Mouse (Mus musculus): ENCODE data around the gene Samd9l. TPM values are rescaled to one million over a fixed set of nuclear protein-coding genes. Genes with fewer than 3 reads are reported as not detected.
"Not testable (repeated sequence)": the region's sequence is repeated elsewhere in the genome, so short reads cannot be mapped to it uniquely, and the experiment has no call there.

Gene Samd9l
- polyA plus RNA-seq, 1 experiment, result 12.6 TPM

GRCm38 (mm10) chr6:3343603-3344247 is 55.6 kb downstream of the Samd9l start:
- H3K27ac ChIP-seq (ENCODE audit: insufficient read depth, low read depth, low read length), result peak overlapping the region; percentile 16; the same call in 1 of the 2 replicates
- H3K36me3 ChIP-seq (ENCODE audit: control insufficient read depth, insufficient read depth, low read length); H3K27me3 ChIP-seq (replicated peaks; ENCODE audit: control insufficient read depth, insufficient read depth, low read length); H3K4me3 ChIP-seq (ENCODE audit: insufficient read depth, low read depth, low read length); H3K4me1 ChIP-seq (ENCODE audit: control insufficient read depth, insufficient read depth, low read length); DNase-seq: not testable (repeated sequence)
- WGBS, result 91% methylated on average over 1 of the region's 1 CpGs

- WGBS, result 49% methylated on average over 5 of the region's 5 CpGs
- DNase-seq, result no peak
- Histone ChIP-seq H3K4me1 (ENCODE audit: control insufficient read depth, insufficient read depth, low read length) (0 out of 2 replicates have a peak, but pooled peaks cover 5% of the 10 kb centered on the region), H3K4me3 (ENCODE audit: insufficient read depth, low read depth, low read length) (no peak overlapping the region), H3K36me3 (ENCODE audit: control insufficient read depth, insufficient read depth, low read length) (no peaks in the 10 kb centered on the region), H3K27ac (ENCODE audit: insufficient read depth, low read depth, low read length) (no peak overlapping the region), H3K27me3 (replicated peaks; ENCODE audit: control insufficient read depth, insufficient read depth, low read length) (no peaks in the 10 kb centered on the region)
- TF ChIP-seq POLR2A (IDR thresholded peaks at IDR 0.05; ENCODE audit: low read depth, low read length) (no peak), CTCF (conservative IDR thresholded peaks at IDR 0.05; ENCODE audit: insufficient read depth, insufficient read length, low read depth, low read length) (no peak)
Measured at GRCm38 (mm10) chr6:3341479-3341878, 57.9 kb downstream of the Samd9l start.

- not testable (repeated sequence) for DNase-seq; H3K27me3 ChIP-seq (replicated peaks; ENCODE audit: control insufficient read depth, insufficient read depth, low read length); H3K4me1 ChIP-seq (ENCODE audit: control insufficient read depth, insufficient read depth, low read length); H3K27ac ChIP-seq (ENCODE audit: insufficient read depth, low read depth, low read length); H3K36me3 ChIP-seq (ENCODE audit: control insufficient read depth, insufficient read depth, low read length)
- H3K4me3 ChIP-seq (ENCODE audit: insufficient read depth, low read depth, low read length), result 0 out of 2 replicates have a peak overlapping the region, but pooled peaks have one; percentile 8
- WGBS, result 22% methylated on average over 10 of the region's 10 CpGs
Measured at GRCm38 (mm10) chr6:3340928-3341327, 58.4 kb downstream of the Samd9l start.

- not testable (repeated sequence) for H3K27ac ChIP-seq (ENCODE audit: insufficient read depth, low read depth, low read length); H3K27me3 ChIP-seq (replicated peaks; ENCODE audit: control insufficient read depth, insufficient read depth, low read length); H3K4me1 ChIP-seq (ENCODE audit: control insufficient read depth, insufficient read depth, low read length); DNase-seq; H3K36me3 ChIP-seq (ENCODE audit: control insufficient read depth, insufficient read depth, low read length); H3K4me3 ChIP-seq (ENCODE audit: insufficient read depth, low read depth, low read length)
- whole genome bisulfite sequencing, result 72% methylated on average over 6 of the region's 6 CpGs
Measured at GRCm38 (mm10) chr6:3339131-3339530, 60.2 kb downstream of the Samd9l start.

Other genes with a start within 250 kb of the Samd9l start
- gene Hepacam2, start 98.7 kb upstream of the Samd9l start, polyA plus RNA-seq (2012; rRNA removed), result 19.5 and 26.3 TPM in 2 replicates
- 2.8 and 4.1 TPM in 2 replicates for gene Vps50, start 98.8 kb upstream of the Samd9l start, polyA plus RNA-seq (2012; rRNA removed)